Mouse (Mus musculus): ENCODE measurements around the gene Thrb.
A peak's percentile ranks its signal among the peaks of the same experiment; 100 is the strongest.

The Thrb gene

DNA sequence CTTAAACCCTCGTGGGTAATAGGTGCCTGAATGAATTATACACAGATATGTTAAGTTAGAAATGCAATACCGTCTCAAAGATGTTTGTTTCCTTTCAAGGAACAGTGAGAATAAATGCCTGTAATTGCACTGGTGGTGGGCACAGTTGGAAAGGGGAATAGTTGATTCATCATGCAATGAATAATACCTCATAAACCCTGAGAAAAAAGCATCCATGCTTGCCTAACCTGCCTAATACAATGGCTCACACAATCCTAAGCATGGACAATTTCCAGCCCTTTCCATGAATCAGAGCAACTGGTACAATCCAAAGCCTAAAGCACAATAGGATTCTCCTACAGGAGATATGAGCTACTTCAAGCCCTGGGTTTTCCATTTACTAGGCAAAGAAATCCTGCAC lies 299.8 kb downstream of the Thrb start:
- no peak for DNase-seq (ENCODE audit: low read depth)

GRCm38 (mm10) chr14:17967117-17967726 lies 307.2 kb downstream of the Thrb start:
- peak; percentile 43 for DNase-seq (ENCODE audit: low read depth)

GRCm38 (mm10) chr14:17972132-17972531 lies 312.1 kb downstream of the Thrb start:
- DNase-seq (ENCODE audit: low read depth): no peak

- no peak for DNase-seq (ENCODE audit: low read depth)
These were observed 312.6 kb downstream of the Thrb start for GRCm38 (mm10) chr14:17972665-17973064.

DNA sequence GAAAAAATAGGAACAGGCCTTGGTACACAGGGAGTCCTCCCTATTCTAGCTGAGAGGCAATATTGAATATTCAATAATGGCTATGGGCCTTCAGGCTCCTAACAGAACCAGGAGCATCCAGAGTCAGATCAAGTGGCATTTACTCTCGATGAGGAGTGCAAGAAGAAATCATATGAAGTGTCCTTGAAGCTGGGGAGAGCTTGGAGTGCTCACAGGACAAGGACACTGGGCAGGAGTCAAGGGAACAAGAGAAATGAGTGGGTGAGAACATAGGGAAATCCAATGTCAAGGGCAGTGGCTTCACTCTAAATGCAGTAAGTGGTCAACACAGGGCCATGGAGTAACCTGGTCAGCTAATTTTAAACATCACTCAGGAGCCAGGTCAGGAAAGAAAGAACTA lies 315.7 kb downstream of the Thrb start:
- no peak for DNase-seq (ENCODE audit: low read depth)

- peak; percentile 8 for DNase-seq (ENCODE audit: low read depth)
These were observed 318.2 kb downstream of the Thrb start for GRCm38 (mm10) chr14:17978259-17978658.

DNA sequence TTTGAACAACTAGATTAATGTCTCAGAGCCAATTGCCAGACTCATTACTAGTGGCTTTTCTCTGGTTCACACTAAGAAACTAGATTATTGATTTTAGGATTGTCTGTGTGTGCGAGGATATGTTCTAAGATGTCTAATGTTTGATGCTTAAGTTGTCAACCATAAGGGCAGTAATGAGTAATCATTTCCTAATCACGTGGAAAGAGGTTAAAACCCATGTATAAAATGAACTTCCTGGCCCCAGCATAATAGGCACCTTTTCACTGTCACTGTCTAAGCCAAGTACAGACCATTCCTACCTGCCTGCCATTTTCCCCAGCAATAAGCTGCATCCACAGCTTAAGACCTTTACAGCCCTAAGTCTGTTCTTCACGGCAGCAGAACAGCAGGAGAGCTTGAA lies 321.2 kb downstream of the Thrb start:
- no peak for DNase-seq (ENCODE audit: low read depth)

- no peak for DNase-seq (ENCODE audit: low read depth)
These were observed 322.0 kb downstream of the Thrb start for GRCm38 (mm10) chr14:17982017-17982416.

DNA sequence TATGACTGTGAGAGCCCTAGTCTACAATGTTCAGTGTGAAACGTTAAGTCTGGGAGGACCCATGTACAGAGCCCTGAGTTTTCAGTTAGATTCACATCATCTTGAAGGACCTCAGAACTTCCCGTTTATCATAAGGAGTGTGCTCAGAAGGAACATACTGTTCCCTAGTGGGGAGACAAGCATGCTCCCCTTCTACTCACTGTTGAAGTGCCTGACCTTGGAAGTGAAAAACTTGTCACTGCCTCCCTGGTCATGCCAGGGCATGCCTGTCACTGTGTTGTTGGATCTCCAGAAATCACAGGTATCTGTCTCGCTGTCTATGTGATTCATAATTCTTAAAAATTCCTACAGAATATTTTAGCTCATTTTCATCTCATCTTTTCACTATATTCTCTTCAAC lies 323.3 kb downstream of the Thrb start:
- no peak for DNase-seq (ENCODE audit: low read depth)

DNA sequence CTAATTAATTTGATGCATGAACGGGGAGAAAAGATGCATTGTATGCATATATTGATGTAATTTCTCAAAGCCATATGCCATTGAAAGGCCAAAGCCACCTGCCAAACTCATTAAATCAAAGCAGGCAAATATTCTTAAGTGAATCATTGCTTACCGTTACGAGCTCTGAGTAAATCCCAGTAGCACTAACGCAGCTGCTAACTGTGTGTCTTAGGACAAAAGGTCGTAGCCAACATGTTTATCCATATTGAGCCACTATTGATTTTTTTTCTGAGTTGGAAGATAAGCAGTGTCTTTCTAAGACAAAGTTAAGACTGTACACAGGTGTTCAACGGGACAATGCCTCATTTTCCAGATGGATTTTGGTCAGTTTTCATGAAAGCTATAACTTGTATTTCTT lies 323.8 kb downstream of the Thrb start:
- DNase-seq (ENCODE audit: low read depth): no peak

- no peak for DNase-seq (ENCODE audit: low read depth)
These were observed 328.5 kb downstream of the Thrb start for GRCm38 (mm10) chr14:17988580-17988979.

GRCm38 (mm10) chr14:17989182-17989581 lies 329.1 kb downstream of the Thrb start:
- no peak for DNase-seq (ENCODE audit: low read depth)

DNA sequence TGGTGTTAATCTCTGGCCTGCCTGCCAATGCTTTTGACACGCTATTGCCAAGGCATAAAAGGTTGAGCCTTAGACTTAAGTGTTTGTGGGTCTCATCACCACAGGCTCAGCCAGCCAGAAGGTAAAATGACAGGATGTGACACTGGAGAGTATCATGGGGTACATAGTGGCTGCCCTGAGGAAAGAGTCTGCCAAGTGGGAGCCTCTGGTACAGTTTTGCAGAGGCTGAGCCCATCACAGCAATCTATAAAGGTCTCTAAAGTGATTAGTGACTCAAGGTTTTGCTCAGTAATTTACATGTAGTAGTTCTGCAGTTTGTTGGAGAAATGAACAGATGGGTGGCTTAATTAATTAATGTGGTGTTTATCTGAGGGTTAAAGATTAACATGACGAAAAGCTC lies 330.1 kb downstream of the Thrb start:
- DNase-seq (ENCODE audit: low read depth): no peak

DNA sequence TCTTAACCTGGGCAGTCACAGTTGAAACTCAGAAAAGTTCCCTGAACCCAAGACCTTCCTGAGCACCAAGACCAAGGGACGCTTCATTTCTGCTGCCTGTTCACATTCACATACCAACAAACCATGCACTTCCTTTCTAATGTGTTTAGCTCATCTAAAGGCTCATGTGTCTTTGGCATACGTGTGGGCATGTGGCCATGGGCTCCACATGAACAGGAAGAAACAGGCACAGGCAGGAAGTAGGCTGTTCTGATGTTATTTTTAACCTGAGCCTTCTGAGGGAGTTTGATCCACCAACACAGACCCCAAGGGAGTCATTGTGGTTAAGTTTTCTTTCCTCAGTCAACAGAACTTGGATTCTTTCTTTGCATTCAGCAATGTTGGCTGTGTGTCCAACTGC lies 341.8 kb downstream of the Thrb start:
- DNase-seq (ENCODE audit: low read depth): peak; percentile 65

- no peak for DNase-seq (ENCODE audit: low read depth)
These were observed 343.6 kb downstream of the Thrb start for GRCm38 (mm10) chr14:18003686-18004085.

DNA sequence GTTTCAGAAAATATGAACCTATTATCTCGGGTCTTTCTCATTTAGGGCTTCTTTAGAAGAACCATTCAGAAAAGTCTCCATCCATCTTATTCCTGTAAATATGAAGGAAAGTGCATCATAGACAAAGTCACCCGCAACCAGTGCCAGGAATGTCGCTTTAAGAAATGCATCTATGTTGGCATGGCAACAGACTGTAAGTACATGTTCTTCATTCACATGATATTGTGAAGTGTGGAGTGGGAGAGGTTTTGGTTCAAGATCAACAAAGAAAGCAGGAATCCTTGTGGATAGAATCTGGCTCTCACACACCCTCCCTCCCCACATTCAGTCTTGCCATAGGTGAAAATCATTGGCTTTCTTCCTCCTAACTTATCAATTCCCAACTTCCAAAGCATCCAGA lies 348.5 kb downstream of the Thrb start:
- DNase-seq (ENCODE audit: low read depth): no peak

DNA sequence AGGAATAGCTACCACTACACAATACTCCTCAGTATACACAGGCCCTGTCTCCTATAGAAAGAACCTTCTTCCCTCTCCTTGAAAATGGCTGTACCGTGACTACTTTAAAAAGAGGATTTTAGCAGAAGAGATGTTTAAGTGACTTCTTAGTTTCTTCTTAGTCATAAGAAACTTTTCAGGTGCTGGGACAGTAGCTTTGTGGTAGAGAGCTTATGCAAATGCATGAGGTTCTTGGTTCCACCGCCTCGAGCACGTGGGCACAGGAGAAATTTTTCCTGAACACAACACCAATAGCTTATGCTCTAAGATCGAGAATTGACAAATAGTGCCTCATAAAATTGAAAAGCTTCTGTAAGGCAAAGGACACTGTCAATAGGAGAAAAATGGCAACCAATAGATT lies 356.5 kb downstream of the Thrb start:
- no peak for DNase-seq (ENCODE audit: low read depth)

DNA sequence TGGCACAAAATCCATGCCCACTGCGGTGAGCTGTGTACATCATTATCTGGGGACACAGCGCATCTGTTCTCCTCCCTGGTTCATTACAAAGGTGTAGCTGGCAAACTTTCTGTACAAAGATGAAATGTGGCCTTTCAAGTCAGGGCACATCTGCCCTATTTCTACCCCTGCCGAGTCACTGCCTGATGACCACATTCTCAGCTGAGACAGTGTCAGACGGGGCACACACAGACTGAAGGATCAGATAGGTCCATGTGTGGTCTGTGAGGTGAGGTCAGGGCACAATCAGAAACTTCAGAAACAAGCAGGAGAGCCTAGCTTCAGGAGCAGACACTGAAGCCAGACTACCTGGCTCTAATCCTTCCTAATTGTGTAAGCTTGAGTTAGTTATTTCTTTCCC lies 360.1 kb downstream of the Thrb start:
- no peak for DNase-seq (ENCODE audit: low read depth)

DNA sequence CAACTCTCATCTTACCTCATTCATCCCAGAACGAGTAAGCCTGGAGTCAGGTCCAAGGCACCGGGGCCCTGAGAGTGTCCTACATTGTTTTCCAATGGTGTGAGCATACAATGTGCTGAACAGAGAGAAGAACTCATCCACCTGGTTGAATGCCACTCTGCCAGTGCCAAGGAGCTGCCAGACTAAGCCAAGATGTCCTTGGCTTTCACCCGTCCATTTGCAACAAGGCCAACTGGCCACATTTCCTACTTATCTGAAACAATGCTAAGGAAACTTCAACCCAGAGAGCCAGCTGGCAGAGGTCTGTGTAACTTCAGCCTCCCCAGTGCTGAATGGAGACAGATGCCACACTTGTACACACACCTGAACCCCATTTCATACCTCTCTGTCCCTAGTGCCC lies 360.6 kb downstream of the Thrb start:
- no peak for DNase-seq (ENCODE audit: low read depth)

- DNase-seq (ENCODE audit: low read depth): no peak
These were observed 361.7 kb downstream of the Thrb start for GRCm38 (mm10) chr14:18021726-18022125.

DNA sequence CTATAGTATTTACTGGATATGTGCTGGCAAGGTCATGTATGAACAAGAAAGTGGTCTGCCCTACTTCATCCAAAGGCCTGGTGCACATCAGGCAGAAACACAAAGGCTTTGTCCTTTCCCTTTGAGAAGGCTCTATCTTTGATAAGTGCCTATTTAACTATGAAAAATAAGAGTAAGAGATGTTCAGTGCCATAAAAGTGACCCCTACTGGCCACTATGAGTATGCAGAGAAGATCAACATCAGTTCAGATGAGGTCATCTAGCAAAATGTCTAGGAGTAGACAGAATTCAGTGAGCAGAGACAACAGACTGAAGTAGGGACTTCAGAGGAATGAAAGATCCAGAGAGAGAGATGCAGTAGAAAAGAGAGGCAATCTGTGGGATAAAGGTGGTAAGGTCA lies 362.3 kb downstream of the Thrb start:
- DNase-seq (ENCODE audit: low read depth): peak; percentile 12

DNA sequence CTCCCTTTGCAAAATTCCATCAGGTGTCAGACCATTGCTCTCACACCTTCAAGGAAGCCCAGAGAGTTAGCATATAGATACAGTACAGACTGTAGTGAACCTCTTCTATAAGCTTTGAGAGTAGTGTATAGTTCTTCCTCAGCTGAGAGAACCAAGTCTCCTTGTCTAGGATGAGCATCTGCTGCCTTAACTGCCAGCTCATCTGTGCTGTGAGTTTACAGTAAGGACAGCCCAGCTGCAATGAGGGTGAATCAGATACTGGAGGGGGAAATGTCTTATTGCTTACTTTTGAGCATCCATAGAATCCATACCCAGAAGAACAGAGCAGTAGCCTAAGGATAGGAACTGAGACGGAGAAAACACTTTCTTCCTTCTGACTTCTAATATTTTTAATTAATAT lies 367.8 kb downstream of the Thrb start:
- no peak for DNase-seq (ENCODE audit: low read depth)

DNA sequence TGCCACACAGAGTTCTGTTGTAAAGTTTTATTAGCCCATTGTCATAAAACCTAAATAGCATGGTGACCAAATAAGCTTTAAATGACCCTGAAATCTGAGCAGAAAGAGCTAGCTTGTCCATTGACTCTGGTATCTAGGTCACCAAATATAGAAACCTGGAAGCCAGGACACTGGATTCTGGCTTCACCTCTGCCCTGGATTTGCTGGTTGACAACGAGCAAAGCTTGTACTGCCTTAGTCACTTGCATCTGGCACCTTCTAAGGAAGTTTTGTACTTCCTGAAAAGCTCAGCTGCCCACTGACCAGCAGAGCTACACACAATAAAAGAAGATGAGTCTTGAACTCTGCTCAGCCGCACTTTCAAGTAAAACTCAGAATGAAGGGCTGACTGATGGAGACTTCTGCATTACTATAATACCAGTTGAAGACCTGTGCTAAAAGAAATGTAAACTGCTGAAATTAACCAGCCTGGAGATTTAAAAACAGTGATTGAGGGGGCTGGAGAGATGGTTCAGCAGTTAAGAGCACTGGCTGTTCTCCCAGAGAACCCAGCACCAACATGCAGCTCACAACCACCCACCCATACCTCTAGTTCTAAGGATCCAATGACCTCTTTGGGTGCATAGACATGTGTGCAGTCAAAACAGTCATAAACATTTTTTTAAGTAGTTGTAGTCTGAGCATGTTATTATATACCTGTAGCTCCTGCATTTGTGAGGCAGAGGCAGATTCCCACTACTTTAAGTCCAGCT lies 369.3 kb downstream of the Thrb start:
- DNase-seq (ENCODE audit: low read depth): no peak

- no peak for DNase-seq (ENCODE audit: low read depth)
These were observed 371.9 kb downstream of the Thrb start for GRCm38 (mm10) chr14:18031941-18032340.
